Mouse (Mus musculus) left cerebral cortex, adult 8-10 months (tissue): Measurements from ENCODE around the gene Maml2. TPM values are rescaled to one million over a fixed set of nuclear protein-coding genes. Genes with fewer than 3 reads are reported as not detected.
"Not testable (repeated sequence)": the region's sequence is repeated elsewhere in the genome, so short reads cannot be mapped to it uniquely, and the experiment has no call there.

ENCODE experiments used
- DNase-seq, 2 experiments: peaks; one replicate each; pipeline ENCODE4 v3.0.0; 2022; ENCODE audit warnings: low spot score in 2 of 2
- microRNA-seq, 2 experiments: library from miRNA; unstranded; fragments of <30 nt; microRNA quantifications; one replicate each; pipeline ENCODE4 v1.2.0; 2022
- total RNA-seq, 4 experiments: library from RNA; stranded (reverse); gene quantifications; 2 replicates each; pipeline ENCODE4 v1.2.4; 2022

Gene Maml2
- total RNA-seq, 4 experiments from 2014 or later: 8.4 to 9.7 (median 8.8) TPM

DNA sequence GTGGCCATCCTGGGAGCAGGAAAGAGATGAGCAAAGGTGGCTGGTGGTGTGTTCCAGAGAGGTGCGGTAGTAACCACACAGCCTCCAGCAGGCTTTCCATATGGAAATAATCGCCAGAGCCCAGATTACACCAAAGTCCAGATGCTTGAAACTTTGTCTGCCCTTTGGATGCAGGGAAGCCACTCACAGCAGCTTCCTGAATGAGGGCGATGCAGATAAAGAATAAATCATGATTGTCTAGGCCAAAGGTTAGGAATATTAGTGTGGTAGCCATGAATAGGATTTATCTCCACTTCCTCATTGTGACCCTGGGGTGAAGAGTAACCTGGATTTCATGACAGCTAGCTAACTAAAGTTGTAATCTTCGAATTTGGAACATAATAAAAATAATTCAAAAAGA, 407.2 kb downstream of the Maml2 start:
- no peak for DNase-seq

- DNase-seq: no peak
Observed at GRCm38 (mm10) chr9:13707066-13707555, 409.4 kb downstream of the Maml2 start.

- no peak for DNase-seq
Observed at GRCm38 (mm10) chr9:13709436-13709835, 411.7 kb downstream of the Maml2 start.

GRCm38 (mm10) chr9:13715891-13716290, 418.1 kb downstream of the Maml2 start:
- DNase-seq: not testable (repeated sequence)

DNA sequence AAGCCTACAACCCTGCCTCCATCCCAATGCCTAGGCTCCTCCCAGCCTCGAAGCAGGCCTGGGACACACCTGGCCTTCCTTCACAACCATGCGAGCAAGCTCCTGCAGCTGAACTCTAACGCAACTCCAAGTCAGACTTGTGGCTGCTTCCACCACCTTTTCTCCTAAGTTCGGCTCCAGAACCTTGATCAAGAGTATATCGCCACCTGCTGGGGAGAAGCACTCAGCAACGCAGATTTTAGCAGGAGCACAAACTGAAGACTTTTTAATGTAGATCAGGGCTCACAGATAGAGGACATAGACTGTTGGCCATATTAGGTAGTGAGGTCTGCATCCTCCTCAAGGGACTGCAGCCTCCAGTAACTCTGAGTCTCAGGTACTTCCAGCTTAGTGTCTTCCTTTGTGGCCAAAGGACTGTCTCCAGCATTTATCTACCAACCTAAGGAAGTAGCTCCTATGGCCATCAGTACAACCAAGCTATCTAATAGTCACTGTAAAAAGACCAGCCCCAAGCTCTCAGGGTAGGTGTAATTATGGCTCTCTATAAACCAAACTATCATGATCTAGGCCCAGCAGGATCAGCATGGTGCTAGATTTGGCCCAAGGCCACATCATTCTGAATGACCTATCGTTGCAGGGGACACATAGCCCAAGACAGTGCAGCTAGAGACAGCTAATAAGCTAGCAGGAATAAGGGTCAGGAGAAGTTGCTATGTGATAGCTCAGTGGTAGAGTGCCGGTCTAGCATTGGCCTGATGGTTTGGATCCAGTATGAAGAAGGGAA, 418.8 kb downstream of the Maml2 start:
- peak; percentile 39 to 49 for DNase-seq

DNA sequence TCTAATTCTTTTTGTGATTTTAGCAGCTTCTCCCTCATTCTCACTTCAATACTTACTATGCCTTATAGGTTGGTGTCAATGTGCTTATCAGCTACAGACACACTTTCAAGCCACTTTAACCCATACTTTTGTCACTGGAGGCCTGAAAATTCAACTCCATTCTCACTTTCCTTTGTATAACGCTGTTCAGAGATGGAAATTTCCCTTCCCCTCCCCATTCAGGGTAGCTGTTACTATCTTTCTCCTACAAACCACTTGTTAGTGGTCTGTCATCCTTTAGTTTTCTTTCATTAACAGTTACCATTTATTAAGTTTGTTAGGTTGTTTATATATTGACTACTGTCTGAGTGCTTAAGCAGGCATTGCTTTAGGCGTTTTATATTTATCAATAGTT, 450.6 kb downstream of the Maml2 start, which contains the start of gene Mtmr2:
Gene Mtmr2 (plus strand): TSS at position 7 of the 394 bp plus-strand sequence.
- DNase-seq: no peak

DNA sequence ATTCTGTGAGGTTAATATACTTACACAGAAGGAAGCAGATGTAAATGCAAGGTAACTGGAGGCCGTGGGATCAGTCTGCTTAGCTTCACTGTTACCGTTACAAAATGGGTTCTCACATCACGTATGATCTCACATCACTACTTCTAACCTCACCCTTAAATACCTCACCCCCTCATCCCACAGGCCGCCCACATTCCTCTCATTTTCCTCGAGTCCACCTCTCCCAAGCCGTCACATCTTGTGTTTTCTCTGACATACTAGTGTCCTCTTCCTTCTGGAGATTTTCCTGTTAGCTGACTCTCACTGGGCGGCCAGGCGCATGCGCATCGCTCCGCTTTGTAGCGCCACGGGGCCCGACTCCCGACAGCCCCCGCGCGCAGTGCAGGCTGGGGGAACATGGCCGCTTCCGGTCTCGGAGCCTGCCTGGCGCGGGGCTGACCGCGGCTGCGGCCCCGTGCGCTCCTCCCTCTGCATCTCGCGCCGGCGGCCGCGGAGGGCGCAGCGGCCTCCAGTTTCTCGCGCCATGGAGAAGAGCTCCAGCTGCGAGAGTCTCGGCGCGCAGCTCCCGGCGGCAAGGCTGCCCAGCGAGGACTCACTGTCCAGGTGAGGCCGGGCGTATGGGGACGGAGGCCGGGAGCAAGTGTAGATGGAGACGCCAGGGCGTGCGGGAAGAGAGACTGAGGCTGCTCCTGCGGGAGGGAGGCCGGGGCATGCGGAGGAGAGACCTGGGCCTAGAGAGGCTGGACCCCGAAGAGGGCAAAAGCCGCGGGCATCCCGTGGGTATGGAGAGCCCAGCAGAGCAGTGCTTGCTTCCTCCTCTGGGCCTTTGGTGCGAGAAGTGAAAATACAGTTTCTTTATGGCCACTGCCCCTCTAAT, 451.3 kb downstream of the Maml2 start:
- peak; percentile 93 to 96 for DNase-seq

GRCm38 (mm10) chr9:13749675-13749998, 451.9 kb downstream of the Maml2 start:
- no peak for DNase-seq

GRCm38 (mm10) chr9:13752543-13752942, 454.8 kb downstream of the Maml2 start:
- no peak for DNase-seq

Small RNA genes lying within 50 kb of the gene (microRNA-seq; reads per million reads assigned to microRNA genes)
- gene Gm22643: 0 reads per million in 2 experiments

Other genes with a start within 250 kb of the Maml2 start
- 1 to 10 TPM; 9.0 to 9.7 (median 9.4) TPM for gene Jrkl, start 52.1 kb upstream of the Maml2 start, total RNA-seq
- 10 to 100 TPM; 18.7 to 22.0 (median 19.7) TPM for gene Ccdc82, start 51.0 kb upstream of the Maml2 start, total RNA-seq
- gene Gm17571, start 148.8 kb downstream of the Maml2 start, total RNA-seq: not detected